Mouse (Mus musculus) limb, embryonic 15.5 days (tissue): Measurements from ENCODE around the gene Apbb2. TPM values are rescaled to one million over a fixed set of nuclear protein-coding genes. Genes with fewer than 3 reads are reported as not detected.

Experiments used
- ATAC-seq: fragments of 200-750 bp; cut with Nextera tagmentation; 2 replicates; pipeline ENCODE4 v1.8.0; 2017; ENCODE audit warnings: low read depth, moderate TSS enrichment; ENCODE audit not compliant: insufficient number of reproducible peaks, low FRiP score, low TSS enrichment
- H3K27ac ChIP-seq: fragments of 300-500 bp; sonication (generic); 2 replicates; pipeline ENCODE4 v1.5.1; 2015; ENCODE audit warnings: moderate library complexity, mild to moderate bottlenecking, inconsistent platforms
- H3K27me3 ChIP-seq: fragments of 300-500 bp; sonication (generic); 2 replicates; pipeline ENCODE4 v1.6.1; 2015; ENCODE audit warnings: inconsistent platforms
- H3K36me3 ChIP-seq: fragments of 300-500 bp; sonication (generic); 2 replicates; pipeline ENCODE4 v1.6.1; 2015; ENCODE audit warnings: inconsistent platforms
- H3K4me1 ChIP-seq: fragments of 300-500 bp; sonication (generic); 2 replicates; pipeline ENCODE4 v1.6.1; 2015; ENCODE audit warnings: inconsistent platforms
- H3K4me2 ChIP-seq: fragments of 300-500 bp; sonication (generic); 2 replicates; pipeline ENCODE4 v1.6.1; 2015; ENCODE audit warnings: mild to moderate bottlenecking, inconsistent platforms
- H3K4me3 ChIP-seq: fragments of 300-500 bp; sonication (generic); 2 replicates; pipeline ENCODE4 v1.5.1; 2015; ENCODE audit warnings: mild to moderate bottlenecking, inconsistent platforms
- H3K9ac ChIP-seq: fragments of 300-500 bp; sonication (generic); 2 replicates; pipeline ENCODE4 v1.6.1; 2015; ENCODE audit warnings: inconsistent platforms
- H3K9me3 ChIP-seq: fragments of 300-500 bp; sonication (generic); 2 replicates; pipeline ENCODE4 v1.6.1; 2016; ENCODE audit warnings: inconsistent platforms
- WGBS: fragments of 180-500 bp; shearing (Covaris S2); methylation state at CpG from one replicate; pipeline ENCODE4 v1.1.7; 2015; 5-methylcytosine and 5-hydroxymethylcytosine counted together
- polyA plus RNA-seq: library from polyadenylated mRNA; unstranded; fragments of >200 nt; fragmentation: Nextera tagmentation; extraction: Ambion mirVana; gene quantifications from 2 replicates; pipeline ENCODE4 v1.2.1, GENCODE M21; 2015

The Apbb2 gene
- polyA plus RNA-seq, 1 experiment from 2014 or later = 43.2 TPM

DNA sequence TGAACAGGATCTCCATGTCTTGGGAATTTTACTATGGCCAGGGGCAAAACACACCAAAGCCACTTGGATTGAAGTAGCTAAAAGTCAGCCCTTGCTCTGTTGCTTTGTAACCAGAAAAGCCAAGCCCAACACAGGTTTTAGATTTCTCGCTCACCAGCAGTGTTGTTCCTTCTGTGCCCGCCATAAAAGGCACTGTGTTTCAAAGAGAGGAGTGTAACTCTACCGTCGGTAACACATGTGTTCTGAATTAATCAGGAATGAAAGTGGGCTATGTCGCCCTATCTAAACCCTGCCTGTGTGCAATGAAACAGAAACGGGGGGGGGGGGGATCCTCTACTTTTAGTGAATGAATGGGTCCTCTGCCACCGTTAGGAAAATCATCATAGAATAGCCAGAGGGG, 90.0 kb downstream of the Apbb2 start:
- no peak overlapping the region for H3K9ac ChIP-seq
- peak; percentile 68 for ATAC-seq
- no peak overlapping the region for H3K4me2 ChIP-seq
- H3K4me1 ChIP-seq = peaks cover 59% of the 10 kb centered on the region
- H3K4me3 ChIP-seq = no peak overlapping the region
- no peaks in the 10 kb centered on the region for H3K27me3 ChIP-seq
- H3K27ac ChIP-seq = peak overlapping the region; percentile 80
- no peaks in the 10 kb centered on the region for H3K36me3 ChIP-seq
- H3K9me3 ChIP-seq = no peaks in the 10 kb centered on the region
- WGBS = 28% methylated on average over 7 of the region's 7 CpGs

DNA sequence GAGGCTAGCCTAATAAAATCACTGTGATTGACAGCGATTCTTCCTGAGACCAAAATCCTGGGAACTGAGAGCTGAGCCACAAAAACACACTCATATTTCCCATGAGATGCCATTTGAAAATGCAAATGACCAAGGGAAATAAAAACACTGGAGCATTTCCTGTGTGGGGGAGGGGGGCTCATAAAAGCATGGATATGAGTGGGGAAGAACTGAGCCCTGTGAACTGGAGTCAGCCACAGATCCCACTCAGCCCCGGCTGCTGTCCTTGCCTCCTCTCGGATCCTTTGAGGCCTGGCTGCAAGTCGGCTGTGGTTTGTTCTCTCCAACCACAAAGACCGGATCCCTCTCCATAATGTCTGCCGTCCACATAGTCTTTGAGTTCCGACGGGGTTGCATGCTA, 91.5 kb downstream of the Apbb2 start:
- Histone ChIP-seq H3K4me3 (no peak overlapping the region), H3K27ac (peak overlapping the region; percentile 80)

DNA sequence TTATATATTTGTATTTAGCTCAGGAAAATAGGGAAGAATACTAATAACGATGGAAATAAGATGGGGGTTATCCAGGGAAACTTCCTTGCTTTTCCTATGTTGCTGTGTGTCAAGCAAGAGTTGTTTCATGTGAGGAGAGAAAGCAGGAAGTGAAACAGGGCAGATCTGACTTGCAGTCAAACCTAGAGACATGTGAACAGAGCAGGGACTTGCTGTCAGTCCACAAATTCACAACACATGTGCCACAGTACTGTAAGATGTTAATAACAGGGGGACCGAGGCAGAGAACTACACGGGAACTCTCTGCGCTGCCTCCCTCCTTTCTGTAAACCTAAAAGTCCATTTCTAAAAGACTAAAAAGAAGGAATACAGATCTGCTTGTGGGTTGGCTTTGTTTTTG, 93.6 kb downstream of the Apbb2 start:
- 59% methylated on average over 4 of the region's 4 CpGs for WGBS
- H3K27ac ChIP-seq = no peak overlapping the region; the same call in 1 of the 2 replicates
- ATAC-seq = no peak

More for the DNA sequence above, 91.5 kb downstream of the Apbb2 start:
- H3K9me3 ChIP-seq = no peaks in the 10 kb centered on the region
- no peaks in the 10 kb centered on the region for H3K36me3 ChIP-seq
- no peak overlapping the region for H3K4me2 ChIP-seq
- H3K9ac ChIP-seq = no peak overlapping the region
- H3K27me3 ChIP-seq = no peaks in the 10 kb centered on the region
- WGBS = 41% methylated on average over 8 of the region's 8 CpGs
- H3K4me1 ChIP-seq = peaks cover 51% of the 10 kb centered on the region
- no peak for ATAC-seq

DNA sequence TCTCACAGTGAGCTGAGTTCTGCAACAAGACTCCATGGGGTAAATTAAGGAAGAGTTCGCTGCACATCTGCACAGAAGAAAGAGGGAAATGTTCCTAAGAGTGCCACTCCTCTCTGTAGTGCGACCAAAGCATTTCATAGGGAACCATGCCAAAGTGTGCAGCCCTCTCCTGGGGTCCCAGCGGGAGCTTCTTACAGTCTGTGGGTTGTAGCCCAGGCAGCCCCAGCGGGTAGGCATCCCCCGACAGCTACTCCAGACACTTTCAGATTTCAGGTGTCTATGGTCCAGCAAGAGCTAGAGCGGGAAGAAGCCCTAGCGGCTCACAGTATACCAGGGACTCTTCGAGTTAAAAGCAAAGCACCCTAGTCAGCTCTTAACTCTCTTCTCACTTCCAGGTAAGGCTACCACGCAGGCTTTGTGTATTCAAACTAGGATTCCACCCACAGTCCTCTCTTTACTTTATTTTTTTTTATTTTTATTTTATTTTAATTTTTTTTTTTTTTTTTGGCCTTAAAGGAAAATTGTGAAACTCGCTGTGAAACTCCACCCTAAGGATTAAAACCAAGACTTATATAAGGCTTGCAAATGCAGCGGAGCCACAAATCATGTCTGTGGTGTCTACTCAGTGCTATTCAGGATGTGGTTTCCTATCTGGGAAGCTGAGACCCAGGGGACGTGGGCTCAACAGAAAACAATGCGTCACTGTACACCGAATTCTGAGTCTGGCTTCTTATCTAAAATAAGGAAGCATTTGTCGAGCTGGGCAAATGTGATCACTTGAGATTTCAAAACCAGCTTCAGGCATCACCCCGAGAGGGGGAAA, 94.7 kb downstream of the Apbb2 start:
- no peak overlapping the region for H3K4me2 ChIP-seq
- peak overlapping the region; percentile 2 for H3K27ac ChIP-seq
- no peak for ATAC-seq

More for the DNA sequence above, 93.6 kb downstream of the Apbb2 start:
- Histone ChIP-seq H3K36me3 (no peaks in the 10 kb centered on the region), H3K27me3 (no peaks in the 10 kb centered on the region), H3K9ac (no peak overlapping the region), H3K4me3 (no peak overlapping the region), H3K9me3 (no peaks in the 10 kb centered on the region), H3K4me1 (peaks cover 44% of the 10 kb centered on the region), H3K4me2 (no peak overlapping the region)

DNA sequence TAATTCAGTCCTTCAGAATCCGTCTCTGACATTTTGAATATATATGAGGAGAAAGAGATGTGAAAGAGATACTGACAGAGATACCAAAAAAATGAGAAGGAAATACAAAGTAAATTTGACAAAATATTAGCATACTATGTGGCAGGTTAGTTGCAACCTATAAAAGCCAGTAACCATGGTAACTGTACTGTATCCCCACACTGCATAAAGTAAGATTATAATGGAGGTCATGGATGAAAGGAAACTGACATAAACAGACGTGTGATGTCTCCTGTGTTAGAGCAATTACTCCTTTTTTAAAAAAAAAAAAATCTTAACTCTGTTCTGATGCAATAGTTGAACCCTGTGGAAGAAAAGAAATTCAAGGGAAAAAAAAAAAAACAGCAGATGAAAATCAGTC, 97.3 kb downstream of the Apbb2 start:
- ATAC-seq = no peak
- H3K9me3 ChIP-seq = no peaks in the 10 kb centered on the region
- 75% methylated on average over 2 of the region's 2 CpGs for WGBS
- no peaks in the 10 kb centered on the region for H3K27me3 ChIP-seq
- no peak overlapping the region for H3K9ac ChIP-seq
- H3K4me3 ChIP-seq = no peak overlapping the region
- H3K36me3 ChIP-seq = no peaks in the 10 kb centered on the region
- peaks cover 34% of the 10 kb centered on the region for H3K4me1 ChIP-seq
- H3K4me2 ChIP-seq = no peak overlapping the region
- no peak overlapping the region for H3K27ac ChIP-seq

More for the DNA sequence above, 94.7 kb downstream of the Apbb2 start:
- Histone ChIP-seq H3K4me3 (no peak overlapping the region), H3K36me3 (no peaks in the 10 kb centered on the region), H3K27me3 (no peaks in the 10 kb centered on the region), H3K9ac (no peak overlapping the region), H3K9me3 (no peaks in the 10 kb centered on the region), H3K4me1 (peaks cover 47% of the 10 kb centered on the region)
- 59% methylated on average over 16 of the region's 16 CpGs for WGBS

DNA sequence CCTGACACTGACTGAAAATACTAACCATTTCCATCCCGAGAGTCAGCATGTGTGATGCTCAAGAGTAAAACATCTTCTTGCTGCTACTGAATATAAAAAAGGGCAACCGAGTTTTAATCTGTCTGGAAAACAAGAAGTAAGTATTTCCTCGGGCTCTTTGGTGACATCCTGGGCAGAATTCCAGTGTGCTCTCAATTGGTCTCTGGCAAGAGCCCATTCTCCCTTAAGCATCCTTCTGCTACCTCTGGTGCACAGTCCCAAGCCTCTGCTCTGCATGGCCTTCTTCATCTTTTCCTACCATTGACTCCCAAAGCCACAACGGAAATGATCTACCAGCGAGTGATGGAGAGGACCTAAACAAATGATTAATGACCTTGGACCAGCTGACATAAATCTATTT, 99.1 kb downstream of the Apbb2 start:
- Histone ChIP-seq H3K36me3 (no peaks in the 10 kb centered on the region), H3K4me2 (no peak overlapping the region), H3K4me3 (no peak overlapping the region), H3K4me1 (peaks cover 29% of the 10 kb centered on the region), H3K9me3 (no peaks in the 10 kb centered on the region), H3K27ac (no peak overlapping the region), H3K9ac (no peak overlapping the region), H3K27me3 (no peaks in the 10 kb centered on the region)
- 56% methylated on average over 5 of the region's 5 CpGs for WGBS
- no peak for ATAC-seq

DNA sequence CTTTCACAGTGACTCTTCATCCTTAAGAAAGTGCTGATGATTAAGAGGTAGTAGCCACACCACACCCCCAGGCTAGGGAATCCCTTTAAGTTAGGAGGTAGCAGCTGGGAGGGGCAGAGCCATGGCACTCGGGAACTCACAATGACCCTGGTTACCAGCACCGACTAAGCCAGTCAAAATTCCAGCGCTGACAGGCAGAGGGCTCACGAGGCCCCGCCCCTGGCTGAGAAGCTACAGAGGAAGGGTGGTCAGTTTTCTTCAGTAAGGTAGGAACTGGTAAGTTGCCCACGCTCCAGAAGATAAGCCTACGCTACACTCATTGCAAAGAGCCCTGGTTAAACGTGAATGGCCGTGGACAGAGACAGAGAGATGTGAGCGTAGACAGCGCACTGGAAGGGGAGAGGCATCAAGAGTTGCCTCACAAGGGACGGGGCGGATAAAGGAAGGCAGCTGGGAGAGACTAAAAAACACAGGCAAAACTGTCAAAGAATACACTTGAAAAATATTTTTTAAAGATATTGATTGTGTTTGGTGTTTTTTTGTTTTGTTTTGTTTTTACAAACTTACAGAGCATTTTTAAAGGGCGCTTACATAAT, 100.1 kb downstream of the Apbb2 start:
- no peak overlapping the region for H3K4me2 ChIP-seq
- no peak overlapping the region for H3K9ac ChIP-seq
- 47% methylated on average over 14 of the region's 14 CpGs for WGBS
- no peak for ATAC-seq
- no peaks in the 10 kb centered on the region for H3K9me3 ChIP-seq
- H3K27me3 ChIP-seq = no peaks in the 10 kb centered on the region
- H3K4me3 ChIP-seq = no peak overlapping the region
- peaks cover 26% of the 10 kb centered on the region for H3K4me1 ChIP-seq
- H3K36me3 ChIP-seq = no peaks in the 10 kb centered on the region
- H3K27ac ChIP-seq = peak overlapping the region; percentile 73; the same call in 1 of the 2 replicates

DNA sequence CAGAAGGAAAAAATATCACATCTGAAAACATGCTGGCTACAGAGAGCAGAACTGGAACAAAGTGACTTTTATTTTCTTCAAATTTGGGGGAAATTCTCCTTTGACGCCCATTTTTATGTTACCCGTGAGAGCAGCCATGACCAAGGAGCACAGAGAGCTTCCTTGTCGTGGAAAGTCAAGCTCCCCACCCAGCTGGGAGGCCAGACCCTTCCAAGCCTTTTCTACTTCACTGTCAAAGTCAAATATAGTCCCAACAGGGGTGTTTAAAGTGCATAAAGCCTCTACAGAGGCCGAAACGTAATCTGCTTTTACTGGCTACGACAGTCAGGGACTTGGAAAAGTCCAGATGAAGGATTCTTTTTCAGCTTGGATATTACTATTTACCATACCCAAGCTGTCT, 101.1 kb downstream of the Apbb2 start:
- no peak overlapping the region for H3K9ac ChIP-seq
- no peaks in the 10 kb centered on the region for H3K9me3 ChIP-seq
- peak; percentile 69; the same call in 1 of the 2 replicates for ATAC-seq
- peaks cover 24% of the 10 kb centered on the region for H3K4me1 ChIP-seq
- H3K36me3 ChIP-seq = no peaks in the 10 kb centered on the region
- WGBS = 40% methylated on average over 6 of the region's 6 CpGs
- H3K27ac ChIP-seq = peak overlapping the region; percentile 73
- H3K27me3 ChIP-seq = no peaks in the 10 kb centered on the region
- H3K4me2 ChIP-seq = no peak overlapping the region
- no peak overlapping the region for H3K4me3 ChIP-seq

DNA sequence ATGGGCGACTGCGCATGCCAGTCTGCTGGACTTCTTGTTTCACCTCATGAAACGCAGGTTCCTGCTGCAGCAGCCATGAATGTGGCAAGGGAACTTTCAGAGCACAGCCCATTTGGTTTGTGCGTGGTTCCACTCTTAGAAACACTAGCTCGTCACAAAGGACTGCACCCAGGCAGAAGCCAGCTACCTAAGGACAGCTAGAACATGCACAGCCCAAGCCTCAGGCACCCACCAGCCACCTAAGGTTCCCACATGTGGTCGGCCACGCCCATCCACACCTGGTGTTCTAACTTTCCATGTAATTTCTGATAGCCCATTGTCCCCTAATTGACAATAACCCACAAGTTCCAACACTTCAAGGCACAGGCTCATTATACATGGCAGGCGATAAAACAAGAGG, 102.3 kb downstream of the Apbb2 start:
- H3K9ac ChIP-seq = no peak overlapping the region

DNA sequence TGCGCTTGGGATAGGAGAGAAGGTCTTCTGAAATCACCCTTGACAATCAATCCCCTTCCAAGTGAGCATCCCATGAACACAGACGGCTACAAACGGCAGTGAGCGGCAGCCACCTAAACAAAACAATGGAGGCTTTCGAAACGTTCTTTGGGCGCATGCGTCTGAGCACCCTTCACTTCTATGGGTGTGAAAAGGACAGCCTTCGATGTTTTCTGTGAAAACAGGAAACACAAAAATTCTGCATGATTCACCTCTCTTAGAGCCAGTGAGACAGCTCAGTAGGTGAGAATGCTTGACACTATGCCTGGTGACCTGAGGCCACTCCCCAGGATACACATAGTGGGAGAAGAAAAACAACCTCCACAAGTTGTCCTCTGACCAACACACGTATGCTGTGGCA, 103.3 kb downstream of the Apbb2 start:
- Histone ChIP-seq H3K9me3 (no peaks in the 10 kb centered on the region), H3K4me3 (no peak overlapping the region), H3K9ac (no peak overlapping the region), H3K36me3 (no peaks in the 10 kb centered on the region), H3K4me2 (no peak overlapping the region), H3K4me1 (peaks cover 26% of the 10 kb centered on the region), H3K27me3 (no peaks in the 10 kb centered on the region), H3K27ac (no peak overlapping the region)
- WGBS = 73% methylated on average over 10 of the region's 10 CpGs
- no peak for ATAC-seq

More for the DNA sequence above, 102.3 kb downstream of the Apbb2 start:
- Histone ChIP-seq H3K27ac (0 out of 2 replicates have a peak overlapping the region, but pooled peaks have one; percentile 29), H3K9me3 (no peaks in the 10 kb centered on the region), H3K4me2 (no peak overlapping the region), H3K36me3 (no peaks in the 10 kb centered on the region), H3K4me3 (no peak overlapping the region), H3K4me1 (peaks cover 24% of the 10 kb centered on the region), H3K27me3 (no peaks in the 10 kb centered on the region)
- ATAC-seq = no peak
- 82% methylated on average over 8 of the region's 8 CpGs for WGBS

DNA sequence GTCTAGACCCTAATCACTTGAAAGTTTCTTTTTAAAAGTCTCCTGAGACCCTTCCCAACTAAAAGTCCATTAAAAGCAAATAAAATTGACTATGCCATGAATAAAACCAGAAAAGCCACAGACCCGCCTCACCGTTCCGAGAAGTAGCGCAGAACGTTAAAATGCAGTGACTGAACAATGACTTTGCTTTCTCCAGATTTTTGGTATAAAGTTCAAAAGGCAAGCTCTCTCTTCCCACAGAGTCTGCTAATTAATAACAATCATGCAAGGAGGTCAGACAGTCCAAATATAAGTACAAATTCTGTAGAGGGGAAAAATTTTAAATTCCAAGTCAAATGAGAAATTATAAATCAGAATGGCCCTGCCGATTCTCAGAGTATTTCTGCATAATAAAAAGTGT, 103.9 kb downstream of the Apbb2 start:
- H3K36me3 ChIP-seq = no peaks in the 10 kb centered on the region
- H3K4me3 ChIP-seq = no peak overlapping the region
- no peak overlapping the region for H3K9ac ChIP-seq
- H3K4me1 ChIP-seq = peaks cover 22% of the 10 kb centered on the region
- ATAC-seq = no peak
- no peaks in the 10 kb centered on the region for H3K9me3 ChIP-seq
- no peak overlapping the region for H3K27ac ChIP-seq
- 49% methylated on average over 6 of the region's 6 CpGs for WGBS
- H3K27me3 ChIP-seq = no peaks in the 10 kb centered on the region
- H3K4me2 ChIP-seq = no peak overlapping the region

DNA sequence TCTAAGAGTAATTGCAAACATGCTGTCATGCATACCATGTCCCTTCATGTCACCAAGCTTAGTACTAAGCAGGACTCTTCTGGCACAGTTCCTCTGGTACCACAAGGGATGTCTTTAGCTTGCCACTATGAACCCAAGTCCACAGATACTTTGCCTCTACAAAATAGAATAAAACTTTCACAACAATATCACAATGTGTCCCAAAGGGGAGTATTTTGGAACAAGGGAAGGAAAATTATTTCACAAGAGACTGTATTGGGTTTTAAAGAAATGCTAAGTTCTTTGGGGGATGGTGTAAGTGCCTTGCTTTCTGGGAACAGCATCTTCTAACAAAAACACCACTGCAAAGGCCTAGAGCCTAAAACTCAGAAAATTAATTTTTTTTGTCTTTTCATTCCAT, 105.2 kb downstream of the Apbb2 start:
- no peaks in the 10 kb centered on the region for H3K27me3 ChIP-seq
- ATAC-seq = no peak

More for the DNA sequence above, 105.2 kb downstream of the Apbb2 start:
- Histone ChIP-seq H3K4me1 (peaks cover 19% of the 10 kb centered on the region), H3K4me2 (no peak overlapping the region), H3K4me3 (no peak overlapping the region), H3K27ac (no peak overlapping the region), H3K9ac (no peak overlapping the region), H3K9me3 (no peaks in the 10 kb centered on the region), H3K36me3 (no peaks in the 10 kb centered on the region)
